Mouse (Mus musculus) midbrain, embryonic 12.5 days (tissue): ENCODE data around the gene Khdc3. TPM values are rescaled to one million over a fixed set of nuclear protein-coding genes. Genes with fewer than 3 reads are reported as not detected.

Source experiments
- ATAC-seq: fragments of 200-750 bp; cut with Nextera tagmentation; 2 replicates; pipeline ENCODE4 v1.8.0; 2017; ENCODE audit warnings: low read depth, moderate TSS enrichment, moderate library complexity; ENCODE audit not compliant: low FRiP score
- H3K27ac ChIP-seq: fragments of 300-500 bp; sonication (generic); replicated peaks from 2 replicates; pipeline ENCODE4 v1.5.1; 2016; ENCODE audit warnings: mild to moderate bottlenecking
- H3K27me3 ChIP-seq: fragments of 300-500 bp; sonication (generic); 2 replicates; pipeline ENCODE4 v1.6.1; 2016; ENCODE audit warnings: mild to moderate bottlenecking
- H3K36me3 ChIP-seq: fragments of 300-500 bp; sonication (generic); 2 replicates; pipeline ENCODE4 v1.6.1; 2016
- H3K4me1 ChIP-seq: fragments of 300-500 bp; sonication (generic); 2 replicates; pipeline ENCODE4 v1.6.1; 2016
- H3K4me2 ChIP-seq: fragments of 300-500 bp; sonication (generic); replicated peaks from 2 replicates; pipeline ENCODE4 v1.6.1; 2016; ENCODE audit warnings: mild to moderate bottlenecking, moderate library complexity
- H3K4me3 ChIP-seq: fragments of 300-500 bp; sonication (generic); 2 replicates; pipeline ENCODE4 v1.5.1; 2016; ENCODE audit warnings: mild to moderate bottlenecking
- H3K9ac ChIP-seq: fragments of 300-500 bp; sonication (generic); replicated peaks from 2 replicates; pipeline ENCODE4 v1.6.1; 2016; ENCODE audit warnings: mild to moderate bottlenecking, moderate library complexity
- H3K9me3 ChIP-seq: fragments of 300-500 bp; sonication (generic); 2 replicates; pipeline ENCODE4 v1.6.1; 2016; ENCODE audit warnings: mild to moderate bottlenecking
- WGBS: fragments of 180-500 bp; shearing (Covaris S2); methylation state at CpG from one replicate; pipeline ENCODE4 v1.1.7; 2016; 5-methylcytosine and 5-hydroxymethylcytosine counted together
- polyA plus RNA-seq: library from polyadenylated mRNA; unstranded; fragments of >200 nt; fragmentation: Nextera tagmentation; extraction: Ambion mirVana; gene quantifications from 2 replicates; pipeline ENCODE4 v1.2.1, GENCODE M21; 2016

Gene Khdc3
- polyA plus RNA-seq, 1 experiment from 2014 or later, result not detected

DNA sequence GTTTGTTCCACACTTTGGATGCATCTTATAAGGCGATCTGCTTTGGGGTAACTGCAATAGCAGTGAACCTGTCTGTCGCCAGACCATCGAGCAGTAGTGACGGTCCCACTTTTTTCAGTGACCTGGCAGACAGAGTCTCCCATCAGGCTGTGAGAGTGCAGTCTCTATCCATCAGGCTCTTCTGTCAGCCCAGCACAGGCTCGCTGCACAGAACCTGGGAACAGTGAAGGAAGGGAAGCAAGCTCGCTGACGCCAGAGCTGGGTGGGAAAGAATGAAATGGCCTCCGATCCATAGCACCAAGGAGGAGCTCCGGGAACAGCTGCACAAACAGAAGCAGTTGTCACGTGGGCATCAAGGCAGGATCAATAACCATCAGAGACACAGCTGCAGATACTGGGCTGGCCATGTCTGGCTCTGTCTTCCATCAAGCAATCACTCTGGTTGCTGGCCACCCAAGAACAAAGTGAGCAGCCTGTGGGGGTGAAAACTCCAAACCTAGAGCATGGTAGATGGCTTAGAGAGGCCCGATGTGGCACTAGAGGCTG lies 35.8 kb downstream of the Khdc3 start:
- H3K4me2 ChIP-seq, result no peak overlapping the region
- 74% methylated on average over 11 of the region's 11 CpGs for WGBS
- no peaks in the 10 kb centered on the region for H3K36me3 ChIP-seq
- no peaks in the 10 kb centered on the region for H3K27me3 ChIP-seq
- no peak overlapping the region for H3K9ac ChIP-seq
- H3K4me3 ChIP-seq, result no peak overlapping the region
- no peak overlapping the region for H3K27ac ChIP-seq
- no peaks in the 10 kb centered on the region for H3K4me1 ChIP-seq
- no peak for ATAC-seq
- H3K9me3 ChIP-seq, result no peaks in the 10 kb centered on the region

Other genes with a start within 250 kb of the Khdc3 start
- 11.4 and 13.7 TPM in 2 replicates for gene Pygo1, start 176.2 kb upstream of the Khdc3 start, polyA plus RNA-seq
- 1.6 and 1.9 TPM in 2 replicates for gene Dyx1c1, start 143.1 kb upstream of the Khdc3 start, polyA plus RNA-seq
- 0.54 TPM in 1 of 2 replicates, not detected in the other for gene Gm44503, start 143.0 kb upstream of the Khdc3 start, polyA plus RNA-seq
- 24.1 and 27.3 TPM in 2 replicates for gene Ccpg1os, start 116.5 kb upstream of the Khdc3 start, polyA plus RNA-seq
- 33.0 and 36.7 TPM in 2 replicates for gene Ccpg1, start 116.4 kb upstream of the Khdc3 start, polyA plus RNA-seq
- gene Pigb, start 61.5 kb upstream of the Khdc3 start, polyA plus RNA-seq, result 12.6 TPM in 2 replicates
- 1.1 and 1.5 TPM in 2 replicates for gene Rab27a, start 57.0 kb upstream of the Khdc3 start, polyA plus RNA-seq
- not detected in 2 replicates for gene Gm20509, start 634 bp downstream of the Khdc3 start, polyA plus RNA-seq
- 127 and 128 TPM in 2 replicates for gene Rsl24d1, start 11.6 kb downstream of the Khdc3 start, polyA plus RNA-seq